Mouse (Mus musculus) forebrain, embryonic 16.5 days (tissue): Measurements from ENCODE around the gene Nav1. TPM values are rescaled to one million over a fixed set of nuclear protein-coding genes. Genes with fewer than 3 reads are reported as not detected.

Experiments
- ATAC-seq: fragments of 200-750 bp; cut with Nextera tagmentation; 2 replicates; pipeline ENCODE4 v1.8.0; 2017; ENCODE audit warnings: mild to moderate bottlenecking, moderate library complexity
- H3K27ac ChIP-seq: fragments of 300-500 bp; sonication (generic); 2 replicates; pipeline ENCODE4 v1.5.1; 2014; ENCODE audit warnings: low read length, control low read depth
- H3K27me3 ChIP-seq: fragments of 300-500 bp; sonication (generic); replicated peaks from 2 replicates; pipeline ENCODE4 v1.6.1; 2014; ENCODE audit warnings: low read length; ENCODE audit not compliant: control insufficient read depth, insufficient read depth
- H3K36me3 ChIP-seq: fragments of 300-500 bp; sonication (generic); 2 replicates; pipeline ENCODE4 v1.6.1; 2014; ENCODE audit not compliant: control insufficient read depth, insufficient read depth
- H3K4me1 ChIP-seq: fragments of 300-500 bp; sonication (generic); replicated peaks from 2 replicates; pipeline ENCODE4 v1.6.1; 2014; ENCODE audit warnings: low read length; ENCODE audit not compliant: control insufficient read depth, insufficient read depth
- H3K4me2 ChIP-seq: fragments of 300-500 bp; sonication (generic); 2 replicates; pipeline ENCODE4 v1.6.1; 2014; ENCODE audit warnings: mild to moderate bottlenecking, low read length, control low read depth
- H3K4me3 ChIP-seq: fragments of 300-500 bp; sonication (generic); replicated peaks from 2 replicates; pipeline ENCODE4 v1.5.1; 2014; ENCODE audit warnings: mild to moderate bottlenecking, low read length, control low read depth
- H3K9ac ChIP-seq: fragments of 300-500 bp; sonication (generic); replicated peaks from 2 replicates; pipeline ENCODE4 v1.6.1; 2014; ENCODE audit warnings: low read depth, low read length, control low read depth
- H3K9me3 ChIP-seq: fragments of 300-500 bp; sonication (generic); 2 replicates; pipeline ENCODE4 v1.6.1; 2016; ENCODE audit warnings: low read length; ENCODE audit not compliant: control insufficient read depth
- WGBS: fragments of 180-500 bp; shearing (Covaris S2); extraction: QIAGEN DNeasy Blood & Tissue Kit; methylation state at CpG from one replicate; pipeline ENCODE4 v1.1.7; 2014; 5-methylcytosine and 5-hydroxymethylcytosine counted together
- polyA plus RNA-seq: library from polyadenylated mRNA; unstranded; fragments of >200 nt; fragmentation: Nextera tagmentation; extraction: Ambion mirVana; gene quantifications from 2 replicates; pipeline ENCODE4 v1.2.1, GENCODE M21; 2015

The Nav1 gene
- polyA plus RNA-seq, 1 experiment from 2014 or later, result 62.6 TPM

- no peaks in the 10 kb centered on the region for H3K9me3 ChIP-seq
- H3K4me2 ChIP-seq, result no peak overlapping the region
- WGBS, result 45% methylated on average over 2 of the region's 2 CpGs
- no peaks in the 10 kb centered on the region for H3K27me3 ChIP-seq
- H3K4me3 ChIP-seq, result no peak overlapping the region
- H3K36me3 ChIP-seq, result peaks cover 6% of the 10 kb centered on the region; the same call in 1 of the 2 replicates
- H3K4me1 ChIP-seq, result peaks cover 82% of the 10 kb centered on the region
- no peak overlapping the region for H3K27ac ChIP-seq
- H3K9ac ChIP-seq, result no peak overlapping the region
- ATAC-seq, result no peak; the same call in 1 of the 2 replicates
Measured at GRCm38 (mm10) chr1:135577793-135578192, 29.3 kb downstream of the Nav1 start.

GRCm38 (mm10) chr1:135575393-135575792 lies 31.7 kb downstream of the Nav1 start:
- Histone ChIP-seq H3K4me2 (no peak overlapping the region), H3K36me3 (peaks cover 6% of the 10 kb centered on the region; the same call in 1 of the 2 replicates), H3K9ac (no peak overlapping the region), H3K9me3 (no peaks in the 10 kb centered on the region), H3K4me1 (peaks cover 66% of the 10 kb centered on the region), H3K27ac (no peak overlapping the region), H3K4me3 (no peak overlapping the region), H3K27me3 (no peaks in the 10 kb centered on the region)
- no peak for ATAC-seq
- WGBS, result 100% methylated on average over 1 of the region's 1 CpGs

- WGBS, result 82% methylated on average over 4 of the region's 4 CpGs
- no peak overlapping the region for H3K9ac ChIP-seq
- no peaks in the 10 kb centered on the region for H3K27me3 ChIP-seq
- no peak overlapping the region for H3K27ac ChIP-seq
- no peak overlapping the region for H3K4me3 ChIP-seq
- ATAC-seq, result no peak
- H3K36me3 ChIP-seq, result peaks cover 6% of the 10 kb centered on the region; the same call in 1 of the 2 replicates
- H3K4me2 ChIP-seq, result no peak overlapping the region
- no peaks in the 10 kb centered on the region for H3K9me3 ChIP-seq
- H3K4me1 ChIP-seq, result peaks cover 58% of the 10 kb centered on the region
Measured at GRCm38 (mm10) chr1:135574451-135575208, 32.5 kb downstream of the Nav1 start.

GRCm38 (mm10) chr1:135572139-135572892 lies 34.8 kb downstream of the Nav1 start:
- 36% methylated on average over 4 of the region's 4 CpGs for WGBS
- peaks cover 2% of the 10 kb centered on the region; the same call in 1 of the 2 replicates for H3K36me3 ChIP-seq
- no peak overlapping the region for H3K4me3 ChIP-seq
- H3K9ac ChIP-seq, result no peak overlapping the region
- H3K4me2 ChIP-seq, result no peak overlapping the region
- peak; percentile 67 for ATAC-seq
- H3K4me1 ChIP-seq, result peaks cover 44% of the 10 kb centered on the region
- H3K27me3 ChIP-seq, result no peaks in the 10 kb centered on the region
- H3K9me3 ChIP-seq, result no peaks in the 10 kb centered on the region
- H3K27ac ChIP-seq, result peak overlapping the region; percentile 78

GRCm38 (mm10) chr1:135568087-135568486 lies 39.0 kb downstream of the Nav1 start:
- Histone ChIP-seq H3K27ac (no peak overlapping the region), H3K9me3 (no peaks in the 10 kb centered on the region), H3K4me3 (no peak overlapping the region), H3K36me3 (no peaks in the 10 kb centered on the region), H3K27me3 (no peaks in the 10 kb centered on the region), H3K4me2 (no peak overlapping the region), H3K9ac (no peak overlapping the region), H3K4me1 (peaks cover 57% of the 10 kb centered on the region)
- WGBS, result 74% methylated on average over 8 of the region's 8 CpGs
- ATAC-seq, result no peak

- H3K4me1 ChIP-seq, result peaks cover 62% of the 10 kb centered on the region
- no peak for ATAC-seq
Measured at GRCm38 (mm10) chr1:135566611-135567010, 40.5 kb downstream of the Nav1 start.

GRCm38 (mm10) chr1:135565775-135566174 lies 41.3 kb downstream of the Nav1 start:
- peak overlapping the region; percentile 86 for H3K27ac ChIP-seq
- no peaks in the 10 kb centered on the region for H3K27me3 ChIP-seq
- no peak overlapping the region; the same call in 1 of the 2 replicates for H3K9ac ChIP-seq
- no peak overlapping the region for H3K4me3 ChIP-seq
- ATAC-seq, result no peak
- H3K9me3 ChIP-seq, result no peaks in the 10 kb centered on the region
- 46% methylated on average over 5 of the region's 5 CpGs for WGBS
- H3K36me3 ChIP-seq, result no peaks in the 10 kb centered on the region
- no peak overlapping the region for H3K4me2 ChIP-seq
- H3K4me1 ChIP-seq, result peaks cover 70% of the 10 kb centered on the region

More at GRCm38 (mm10) chr1:135566611-135567010, 40.5 kb downstream of the Nav1 start:
- Histone ChIP-seq H3K4me3 (no peak overlapping the region), H3K27ac (no peak overlapping the region), H3K9ac (no peak overlapping the region), H3K9me3 (no peaks in the 10 kb centered on the region), H3K4me2 (no peak overlapping the region), H3K27me3 (no peaks in the 10 kb centered on the region), H3K36me3 (no peaks in the 10 kb centered on the region)
- WGBS, result 65% methylated on average over 7 of the region's 7 CpGs

- 21% methylated on average over 10 of the region's 10 CpGs for WGBS
- peaks cover 79% of the 10 kb centered on the region for H3K4me1 ChIP-seq
Measured at GRCm38 (mm10) chr1:135564660-135565519, 42.2 kb downstream of the Nav1 start.

More at GRCm38 (mm10) chr1:135564660-135565519, 42.2 kb downstream of the Nav1 start:
- Histone ChIP-seq H3K27me3 (no peaks in the 10 kb centered on the region), H3K36me3 (no peaks in the 10 kb centered on the region), H3K4me2 (0 out of 2 replicates have a peak overlapping the region, but pooled peaks have one; percentile 11), H3K9me3 (no peaks in the 10 kb centered on the region), H3K4me3 (no peak overlapping the region), H3K27ac (peak overlapping the region; percentile 86), H3K9ac (0 out of 2 replicates have a peak overlapping the region, but pooled peaks have one; percentile 25)
- peak; percentile 60 for ATAC-seq
